Mouse (Mus musculus): ENCODE measurements around the gene Tbcb. TPM values are rescaled to one million over a fixed set of nuclear protein-coding genes. Genes with fewer than 3 reads are reported as not detected.
"Not testable (repeated sequence)": the region's sequence is repeated elsewhere in the genome, so short reads cannot be mapped to it uniquely, and the experiment has no call there.

Tbcb gene
- polyA plus RNA-seq, 1 experiment from 2014 or later = 384 TPM

DNA sequence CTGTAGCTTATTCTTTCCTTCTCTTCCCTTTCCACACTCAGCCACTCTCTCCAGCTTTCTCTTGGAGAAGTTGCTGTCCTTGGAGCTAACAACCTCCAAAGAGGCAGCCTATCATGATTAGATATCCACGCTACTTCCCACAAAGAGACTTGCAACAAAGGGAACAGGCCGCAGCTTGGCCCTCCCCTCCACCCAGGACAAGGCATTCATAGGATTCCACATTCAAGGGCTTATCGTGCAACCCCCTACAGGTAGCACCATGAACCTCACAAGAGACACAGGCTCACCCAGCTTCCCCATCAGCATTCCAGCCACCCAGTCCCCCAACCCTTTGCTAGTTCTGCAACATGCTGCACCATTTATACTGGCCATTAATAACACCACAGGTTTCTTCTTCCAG, 34.7 kb upstream of the Tbcb start:
- H3K4me1 ChIP-seq (ENCODE audit: control insufficient read depth, insufficient read depth, low read length) = no peaks in the 10 kb centered on the region
- H3K9ac ChIP-seq (ENCODE audit: low read length) = no peak overlapping the region
- H3K9me3 ChIP-seq (replicated peaks; ENCODE audit: control insufficient read depth, low read length) = no peaks in the 10 kb centered on the region
- 80% methylated on average over 3 of the region's 3 CpGs for WGBS
- H3K27ac ChIP-seq (ENCODE audit: low read depth, low read length) = no peak overlapping the region
- H3K4me2 ChIP-seq (ENCODE audit: low read length) = no peak overlapping the region
- H3K4me3 ChIP-seq (ENCODE audit: low read depth, low read length) = no peak overlapping the region
- no peaks in the 10 kb centered on the region for H3K27me3 ChIP-seq (replicated peaks; ENCODE audit: control insufficient read depth, insufficient read depth, low read length)
- DNase-seq (ENCODE audit: low spot score) = no peak
- ATAC-seq = no peak
- H3K36me3 ChIP-seq (ENCODE audit: control insufficient read depth, insufficient read depth, low read length) = peaks cover 28% of the 10 kb centered on the region

DNA sequence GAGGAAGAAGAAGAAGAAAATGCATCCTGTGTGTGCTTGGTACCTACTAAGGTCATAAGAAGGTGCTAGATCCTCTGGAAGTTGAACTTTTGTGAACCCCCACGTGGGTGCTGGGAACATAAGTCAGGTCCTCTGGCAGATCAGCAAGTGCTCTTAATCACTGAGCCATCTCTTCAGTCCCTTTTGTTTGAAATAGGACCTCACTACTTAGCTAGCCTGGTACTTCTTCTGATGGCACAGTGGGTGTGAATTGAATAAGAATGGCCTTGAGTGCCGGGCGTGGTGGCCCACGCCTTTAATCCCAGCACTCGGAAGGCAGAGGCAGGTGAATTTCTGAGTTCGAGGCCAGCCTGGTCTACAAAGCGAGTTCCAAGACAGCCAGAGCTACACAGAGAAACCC, 33.9 kb upstream of the Tbcb start:
- H3K4me3 ChIP-seq (ENCODE audit: low read depth, low read length) = no peak overlapping the region
- peaks cover 34% of the 10 kb centered on the region for H3K36me3 ChIP-seq (ENCODE audit: control insufficient read depth, insufficient read depth, low read length)
- no peaks in the 10 kb centered on the region for H3K4me1 ChIP-seq (ENCODE audit: control insufficient read depth, insufficient read depth, low read length)
- ATAC-seq (no peak), DNase-seq (ENCODE audit: low spot score) (no peak)
- H3K9ac ChIP-seq (ENCODE audit: low read length) = no peak overlapping the region
- WGBS = 94% methylated on average over 7 of the region's 7 CpGs
- H3K4me2 ChIP-seq (ENCODE audit: low read length) = no peak overlapping the region
- no peaks in the 10 kb centered on the region for H3K27me3 ChIP-seq (replicated peaks; ENCODE audit: control insufficient read depth, insufficient read depth, low read length)
- no peak overlapping the region for H3K27ac ChIP-seq (ENCODE audit: low read depth, low read length)
- no peaks in the 10 kb centered on the region for H3K9me3 ChIP-seq (replicated peaks; ENCODE audit: control insufficient read depth, low read length)

DNA sequence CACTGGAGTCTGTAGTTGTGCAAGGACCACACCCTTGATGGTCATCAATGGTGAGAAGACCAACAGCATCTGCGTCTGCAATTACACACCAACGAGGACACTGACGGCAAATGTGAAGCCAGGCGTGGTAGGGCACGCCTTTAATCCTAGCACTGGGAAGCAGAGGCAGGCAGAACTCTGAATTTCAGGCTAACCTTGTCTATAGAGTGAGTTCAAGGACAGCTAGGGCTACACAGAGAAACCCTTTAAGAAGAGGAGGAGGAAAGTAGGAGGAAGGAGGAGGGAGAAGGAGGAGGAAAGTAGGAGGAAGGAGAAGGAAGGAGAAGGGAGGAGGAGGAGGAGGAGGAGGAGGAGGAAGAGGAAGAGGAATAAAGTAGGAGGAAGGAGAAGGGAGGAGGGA, 33.5 kb upstream of the Tbcb start:
- no peak overlapping the region for H3K4me2 ChIP-seq (ENCODE audit: low read length)
- no peaks in the 10 kb centered on the region for H3K9me3 ChIP-seq (replicated peaks; ENCODE audit: control insufficient read depth, low read length)
- DNase-seq (ENCODE audit: low spot score) = no peak
- WGBS = 97% methylated on average over 5 of the region's 5 CpGs
- H3K9ac ChIP-seq (ENCODE audit: low read length) = no peak overlapping the region
- H3K4me3 ChIP-seq (ENCODE audit: low read depth, low read length) = no peak overlapping the region
- no peak overlapping the region for H3K27ac ChIP-seq (ENCODE audit: low read depth, low read length)
- H3K36me3 ChIP-seq (ENCODE audit: control insufficient read depth, insufficient read depth, low read length) = peaks cover 34% of the 10 kb centered on the region
- no peak for ATAC-seq
- H3K4me1 ChIP-seq (ENCODE audit: control insufficient read depth, insufficient read depth, low read length) = no peaks in the 10 kb centered on the region
- no peaks in the 10 kb centered on the region for H3K27me3 ChIP-seq (replicated peaks; ENCODE audit: control insufficient read depth, insufficient read depth, low read length)

DNA sequence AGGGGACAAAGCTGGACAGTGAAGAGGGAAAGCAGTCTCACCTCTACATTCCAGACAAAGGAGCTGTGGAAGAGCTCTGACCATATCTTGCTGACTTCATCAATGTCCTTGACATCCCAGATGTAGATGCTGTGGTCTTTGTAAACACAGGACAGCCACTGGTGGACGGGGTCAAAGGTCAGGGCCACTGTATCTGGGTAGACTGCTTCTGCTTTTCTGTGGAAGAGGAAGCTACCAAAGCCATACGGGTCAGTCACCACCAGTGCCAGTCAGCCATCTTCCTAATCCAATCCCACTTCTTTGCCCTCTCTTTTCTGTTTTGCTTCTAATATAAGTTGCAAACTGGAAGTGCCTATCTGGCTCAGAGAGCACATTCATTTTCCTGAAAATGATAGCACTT, 33.0 kb upstream of the Tbcb start:
- ATAC-seq = no peak
- no peaks in the 10 kb centered on the region for H3K27me3 ChIP-seq (replicated peaks; ENCODE audit: control insufficient read depth, insufficient read depth, low read length)
- 87% methylated on average over 2 of the region's 2 CpGs for WGBS
- no peak overlapping the region for H3K9ac ChIP-seq (ENCODE audit: low read length)
- no peak overlapping the region for H3K4me2 ChIP-seq (ENCODE audit: low read length)
- peaks cover 29% of the 10 kb centered on the region for H3K36me3 ChIP-seq (ENCODE audit: control insufficient read depth, insufficient read depth, low read length)
- no peaks in the 10 kb centered on the region for H3K9me3 ChIP-seq (replicated peaks; ENCODE audit: control insufficient read depth, low read length)
- no peak overlapping the region for H3K4me3 ChIP-seq (ENCODE audit: low read depth, low read length)
- no peak overlapping the region for H3K27ac ChIP-seq (ENCODE audit: low read depth, low read length)
- no peaks in the 10 kb centered on the region for H3K4me1 ChIP-seq (ENCODE audit: control insufficient read depth, insufficient read depth, low read length)
- DNase-seq (ENCODE audit: low spot score) = no peak

DNA sequence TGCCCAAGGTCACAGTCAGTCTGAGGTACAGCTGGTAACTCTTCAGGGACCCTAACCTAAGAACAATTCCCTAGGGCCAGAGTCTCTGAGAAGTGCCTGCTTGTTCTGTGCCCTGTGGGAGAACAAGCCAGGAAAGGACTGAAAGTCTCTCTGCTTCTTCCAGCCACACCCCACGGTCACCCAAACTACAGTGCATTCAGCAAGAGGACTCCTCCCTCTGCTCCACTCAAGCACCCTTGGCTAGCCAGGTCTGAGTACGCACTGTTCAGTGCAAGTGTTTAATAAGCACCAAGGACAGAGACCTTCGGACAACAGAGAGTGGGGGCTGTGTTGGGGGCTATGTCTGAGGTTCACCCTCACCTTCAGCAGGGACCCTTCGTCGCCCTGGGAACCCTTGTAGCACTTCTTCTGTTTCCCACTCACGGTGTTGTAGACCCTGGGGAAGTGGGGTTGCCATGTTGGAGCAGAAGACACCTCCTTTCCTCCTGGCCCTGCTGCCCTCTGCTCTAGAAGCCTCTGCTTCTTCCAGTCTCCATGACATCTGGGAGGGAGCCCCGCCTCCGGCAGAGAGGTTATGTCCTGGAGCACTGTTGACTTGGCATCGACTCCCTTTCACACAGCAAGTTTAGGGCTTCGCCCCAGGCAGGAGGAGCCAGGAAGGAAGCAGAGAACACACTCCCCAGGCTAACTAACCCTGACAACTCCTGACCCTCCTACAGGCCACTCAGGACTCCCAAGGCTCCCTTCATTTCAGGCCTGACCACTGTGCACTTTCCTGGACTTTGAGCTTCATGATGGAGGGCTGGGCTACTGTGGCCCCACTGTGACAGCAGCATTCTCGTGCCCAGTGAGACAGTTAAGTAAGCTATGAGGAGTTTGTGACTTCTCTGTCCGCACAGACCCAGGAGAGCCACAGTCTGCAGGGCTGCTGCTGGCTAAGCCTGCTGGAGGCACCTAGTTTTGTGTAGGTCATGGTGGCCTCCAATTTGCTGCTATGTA, 20.2 kb upstream of the Tbcb start:
- Histone ChIP-seq H3K9ac (ENCODE audit: low read length) (no peak overlapping the region), H3K4me1 (ENCODE audit: control insufficient read depth, insufficient read depth, low read length) (no peaks in the 10 kb centered on the region), H3K9me3 (replicated peaks; ENCODE audit: control insufficient read depth, low read length) (no peaks in the 10 kb centered on the region), H3K27me3 (replicated peaks; ENCODE audit: control insufficient read depth, insufficient read depth, low read length) (no peaks in the 10 kb centered on the region), H3K27ac (ENCODE audit: low read depth, low read length) (no peak overlapping the region), H3K4me3 (ENCODE audit: low read depth, low read length) (no peak overlapping the region), H3K4me2 (ENCODE audit: low read length) (no peak overlapping the region), H3K36me3 (ENCODE audit: control insufficient read depth, insufficient read depth, low read length) (peaks cover 15% of the 10 kb centered on the region)
- 91% methylated on average over 12 of the region's 12 CpGs for WGBS
- DNase-seq (ENCODE audit: low spot score) (no peak), ATAC-seq (no peak)

DNA sequence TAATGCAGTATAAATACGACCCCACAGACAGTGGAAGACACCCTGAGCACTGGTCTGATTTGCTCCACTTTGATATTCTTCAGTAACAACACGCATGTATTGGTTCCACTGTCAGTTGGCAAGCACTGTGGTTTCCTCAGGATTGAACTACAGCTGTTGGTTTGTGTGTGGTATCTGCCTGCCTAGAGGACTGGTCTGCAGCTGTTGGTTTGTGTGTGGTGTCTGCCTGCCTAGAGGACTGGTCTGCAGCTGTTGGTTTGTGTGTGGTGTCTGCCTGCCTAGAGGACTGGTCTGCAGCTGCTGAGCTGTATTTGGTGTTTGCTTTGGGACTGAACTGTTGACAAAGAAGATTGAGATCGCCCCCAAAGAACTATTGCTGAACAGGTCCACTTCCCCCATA, 5.3 kb upstream of the Tbcb start:
- not testable (repeated sequence) for H3K27me3 ChIP-seq (replicated peaks; ENCODE audit: control insufficient read depth, insufficient read depth, low read length); H3K4me1 ChIP-seq (ENCODE audit: control insufficient read depth, insufficient read depth, low read length); DNase-seq (ENCODE audit: low spot score); H3K4me3 ChIP-seq (ENCODE audit: low read depth, low read length); H3K9ac ChIP-seq (ENCODE audit: low read length); H3K4me2 ChIP-seq (ENCODE audit: low read length); H3K9me3 ChIP-seq (replicated peaks; ENCODE audit: control insufficient read depth, low read length); H3K27ac ChIP-seq (ENCODE audit: low read depth, low read length); ATAC-seq
- 88% methylated on average over 3 of the region's 3 CpGs for whole genome bisulfite sequencing
- H3K36me3 ChIP-seq (ENCODE audit: control insufficient read depth, insufficient read depth, low read length) = peaks cover 29% of the 10 kb centered on the region

DNA sequence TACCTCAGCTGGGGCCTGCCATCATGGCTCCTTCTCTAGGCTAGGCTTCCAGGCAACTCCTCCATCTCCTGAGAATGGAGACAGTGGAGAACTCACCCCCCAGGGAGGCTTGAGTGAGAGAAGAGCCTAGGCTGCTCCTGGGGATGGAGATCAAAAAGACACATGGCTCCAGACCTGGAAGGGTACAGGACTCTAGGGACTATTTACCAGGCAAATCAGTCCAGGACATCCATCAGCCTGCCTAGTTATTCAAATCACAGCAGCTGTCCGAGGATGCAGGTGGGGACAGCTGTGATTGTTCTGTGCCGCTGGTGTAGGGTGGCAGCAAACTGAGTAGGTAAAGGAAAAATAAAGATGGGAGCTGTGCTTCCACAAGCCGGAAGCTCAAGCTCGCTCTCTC, 3.6 kb upstream of the Tbcb start, which contains the start of gene Ovol3:
Gene Ovol3 (minus strand): TSS at position 101 of the 400 bp plus-strand sequence.
- Histone ChIP-seq H3K4me3 (ENCODE audit: low read depth, low read length) (no peak within 1 kb of the TSS), H3K9me3 (replicated peaks; ENCODE audit: control insufficient read depth, low read length) (no peaks in the 10 kb centered on the region), H3K27me3 (replicated peaks; ENCODE audit: control insufficient read depth, insufficient read depth, low read length) (no peaks in the 10 kb centered on the region), H3K4me1 (ENCODE audit: control insufficient read depth, insufficient read depth, low read length) (peaks cover 10% of the 10 kb centered on the region), H3K27ac (ENCODE audit: low read depth, low read length) (no peak within 1 kb of the TSS), H3K36me3 (ENCODE audit: control insufficient read depth, insufficient read depth, low read length) (peaks cover 22% of the 10 kb centered on the region), H3K9ac (ENCODE audit: low read length) (no peak within 1 kb of the TSS), H3K4me2 (ENCODE audit: low read length) (no peak within 1 kb of the TSS)
- 91% methylated on average over 4 of the region's 4 CpGs for WGBS
- DNase-seq (ENCODE audit: low spot score) = no peak
- no peak for ATAC-seq

DNA sequence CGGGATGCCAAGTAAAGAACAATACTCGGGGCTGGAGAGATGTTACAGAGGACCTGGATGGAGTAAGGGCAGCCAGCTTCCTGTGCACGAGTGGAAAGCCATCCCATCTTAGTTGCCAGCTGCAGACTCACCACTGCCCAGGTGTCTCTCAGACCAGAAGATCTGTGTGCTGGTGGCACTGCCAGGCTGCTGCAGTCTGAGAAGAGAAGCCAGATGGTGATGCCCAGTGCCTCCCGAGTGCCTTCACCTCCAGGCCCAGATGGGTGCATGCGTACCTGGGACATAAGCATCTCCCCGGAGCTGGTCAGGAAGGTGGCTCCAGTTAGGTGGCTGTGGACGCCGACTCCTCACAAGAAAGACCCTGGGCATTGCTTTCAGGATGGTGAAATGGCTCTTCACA, 3.0 kb upstream of the Tbcb start:
- no peaks in the 10 kb centered on the region for H3K9me3 ChIP-seq (replicated peaks; ENCODE audit: control insufficient read depth, low read length)
- ATAC-seq = no peak
- 87% methylated on average over 8 of the region's 8 CpGs for WGBS

DNA sequence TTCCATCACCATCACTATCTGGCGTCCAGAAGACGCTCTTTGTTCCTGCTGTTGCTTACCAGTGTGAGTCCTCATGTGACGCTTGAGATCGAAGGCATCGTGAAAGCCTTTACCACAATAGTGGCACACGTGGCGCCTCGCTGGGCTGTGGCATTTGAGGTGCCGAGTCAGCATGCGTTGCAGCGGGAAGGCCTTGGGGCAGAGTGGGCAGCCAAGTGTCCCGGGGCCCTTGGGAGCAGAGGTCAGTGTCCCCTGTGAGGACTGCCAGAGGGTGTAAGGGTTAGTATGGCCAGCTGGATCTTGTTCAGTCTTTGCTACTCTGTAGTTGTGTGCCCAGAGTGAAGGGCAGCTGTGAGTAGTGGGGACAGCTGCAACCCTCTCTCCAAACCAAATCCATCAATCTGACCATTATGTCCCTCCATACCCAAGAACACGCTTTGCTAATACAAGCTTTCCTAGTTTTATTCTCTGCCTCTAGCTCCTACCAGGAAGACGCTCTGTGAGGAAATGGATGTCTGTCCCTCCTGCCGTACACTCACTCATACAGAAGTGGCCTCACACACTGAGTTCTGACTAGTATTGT, 2.3 kb upstream of the Tbcb start:
- 93% methylated on average over 15 of the region's 15 CpGs for WGBS

More for the DNA sequence above, 3.0 kb upstream of the Tbcb start:
- Histone ChIP-seq H3K36me3 (ENCODE audit: control insufficient read depth, insufficient read depth, low read length) (peaks cover 22% of the 10 kb centered on the region), H3K4me3 (ENCODE audit: low read depth, low read length) (no peak overlapping the region), H3K27me3 (replicated peaks; ENCODE audit: control insufficient read depth, insufficient read depth, low read length) (no peaks in the 10 kb centered on the region), H3K27ac (ENCODE audit: low read depth, low read length) (no peak overlapping the region), H3K9ac (ENCODE audit: low read length) (no peak overlapping the region), H3K4me1 (ENCODE audit: control insufficient read depth, insufficient read depth, low read length) (peaks cover 12% of the 10 kb centered on the region), H3K4me2 (ENCODE audit: low read length) (no peak overlapping the region)
- DNase-seq (ENCODE audit: low spot score) = no peak

More for the DNA sequence above, 2.3 kb upstream of the Tbcb start:
- no peaks in the 10 kb centered on the region for H3K9me3 ChIP-seq (replicated peaks; ENCODE audit: control insufficient read depth, low read length)
- H3K36me3 ChIP-seq (ENCODE audit: control insufficient read depth, insufficient read depth, low read length) = peaks cover 29% of the 10 kb centered on the region
- no peak for ATAC-seq
- H3K4me3 ChIP-seq (ENCODE audit: low read depth, low read length) = no peak overlapping the region
- H3K4me2 ChIP-seq (ENCODE audit: low read length) = no peak overlapping the region
- no peak overlapping the region for H3K27ac ChIP-seq (ENCODE audit: low read depth, low read length)
- H3K9ac ChIP-seq (ENCODE audit: low read length) = no peak overlapping the region
- peaks cover 12% of the 10 kb centered on the region for H3K4me1 ChIP-seq (ENCODE audit: control insufficient read depth, insufficient read depth, low read length)
- no peak for DNase-seq (ENCODE audit: low spot score)
- H3K27me3 ChIP-seq (replicated peaks; ENCODE audit: control insufficient read depth, insufficient read depth, low read length) = no peaks in the 10 kb centered on the region

All from forebrain, embryonic 14.5 days (tissue).